Mouse (Mus musculus): Measurements from ENCODE around the gene Krtdap. TPM values are rescaled to one million over a fixed set of nuclear protein-coding genes. Genes with fewer than 3 reads are reported as not detected.

The Krtdap gene
- polyA plus RNA-seq, 1 experiment from 2014 or later, result 3.8 TPM

Other genes with a start within 250 kb of the Krtdap start
- gene Hspb6, start 235.7 kb upstream of the Krtdap start, polyA plus RNA-seq (2015; fragmentation: Nextera tagmentation; extraction: Ambion mirVana), result 155 and 176 TPM in 2 replicates
- 8.0 and 9.4 TPM in 2 replicates for gene Proser3, start 235.6 kb upstream of the Krtdap start, polyA plus RNA-seq (2015; fragmentation: Nextera tagmentation; extraction: Ambion mirVana)
- gene Lin37, start 228.1 kb upstream of the Krtdap start, polyA plus RNA-seq (2015; fragmentation: Nextera tagmentation; extraction: Ambion mirVana), result 32.7 and 33.1 TPM in 2 replicates
- 90.0 and 97.8 TPM in 2 replicates for gene U2af1l4, start 224.6 kb upstream of the Krtdap start, polyA plus RNA-seq (2015; fragmentation: Nextera tagmentation; extraction: Ambion mirVana)
- 8.4 and 10.8 TPM in 2 replicates for gene Gm49396, start 224.6 kb upstream of the Krtdap start, polyA plus RNA-seq (2015; fragmentation: Nextera tagmentation; extraction: Ambion mirVana)
- gene Psenen, start 224.3 kb upstream of the Krtdap start, polyA plus RNA-seq (2015; fragmentation: Nextera tagmentation; extraction: Ambion mirVana), result 104 and 106 TPM in 2 replicates
- gene Igflr1, start 222.5 kb upstream of the Krtdap start, polyA plus RNA-seq (2015; fragmentation: Nextera tagmentation; extraction: Ambion mirVana), result 3.7 and 4.0 TPM in 2 replicates
- gene Kmt2b, start 199.2 kb upstream of the Krtdap start, polyA plus RNA-seq (2015; fragmentation: Nextera tagmentation; extraction: Ambion mirVana), result 4.2 and 4.4 TPM in 2 replicates
- gene Zbtb32, start 189.0 kb upstream of the Krtdap start, polyA plus RNA-seq (2015; fragmentation: Nextera tagmentation; extraction: Ambion mirVana), result 0.14 and 0.23 TPM in 2 replicates
- gene Upk1a, start 175.0 kb upstream of the Krtdap start, polyA plus RNA-seq (2015; fragmentation: Nextera tagmentation; extraction: Ambion mirVana), result 0.43 and 1.4 TPM in 2 replicates
- gene Cox6b1, start 161.7 kb upstream of the Krtdap start, polyA plus RNA-seq (2015; fragmentation: Nextera tagmentation; extraction: Ambion mirVana), result 1,740 and 2,396 TPM in 2 replicates
- gene Etv2, start 152.0 kb upstream of the Krtdap start, polyA plus RNA-seq (2015; fragmentation: Nextera tagmentation; extraction: Ambion mirVana), result not detected in 2 replicates
- 73.7 and 92.8 TPM in 2 replicates for gene Rbm42, start 137.6 kb upstream of the Krtdap start, polyA plus RNA-seq (2015; fragmentation: Nextera tagmentation; extraction: Ambion mirVana)
- gene Haus5, start 122.9 kb upstream of the Krtdap start, polyA plus RNA-seq (2015; fragmentation: Nextera tagmentation; extraction: Ambion mirVana), result 23.4 and 33.8 TPM in 2 replicates
- gene Pmis2, start 116.3 kb upstream of the Krtdap start, polyA plus RNA-seq (2015; fragmentation: Nextera tagmentation; extraction: Ambion mirVana), result not detected in 2 replicates
- gene 2200002J24Rik, start 89.0 kb upstream of the Krtdap start, polyA plus RNA-seq (2015; fragmentation: Nextera tagmentation; extraction: Ambion mirVana), result 1.0 and 1.4 TPM in 2 replicates
- 0.37 and 0.62 TPM in 2 replicates for gene Atp4a, start 75.7 kb upstream of the Krtdap start, polyA plus RNA-seq (2015; fragmentation: Nextera tagmentation; extraction: Ambion mirVana)
- gene Tmem147, start 58.4 kb upstream of the Krtdap start, polyA plus RNA-seq (2015; fragmentation: Nextera tagmentation; extraction: Ambion mirVana), result 167 and 172 TPM in 2 replicates
- 0.13 TPM in 1 of 2 replicates, not detected in the other for gene Gapdhs, start 44.2 kb upstream of the Krtdap start, polyA plus RNA-seq (2015; fragmentation: Nextera tagmentation; extraction: Ambion mirVana)
- gene Sbsn, start 36.4 kb upstream of the Krtdap start, polyA plus RNA-seq (2015; fragmentation: Nextera tagmentation; extraction: Ambion mirVana), result 1.2 and 1.5 TPM in 2 replicates
- gene Dmkn, start 24.1 kb upstream of the Krtdap start, polyA plus RNA-seq (2015; fragmentation: Nextera tagmentation; extraction: Ambion mirVana), result 2.8 and 3.6 TPM in 2 replicates
- gene Ffar2, start 35.9 kb downstream of the Krtdap start, polyA plus RNA-seq (2015; fragmentation: Nextera tagmentation; extraction: Ambion mirVana), result 0.20 and 0.44 TPM in 2 replicates
- 0.15 TPM in 1 of 2 replicates, not detected in the other for gene Ffar3, start 68.3 kb downstream of the Krtdap start, polyA plus RNA-seq (2015; fragmentation: Nextera tagmentation; extraction: Ambion mirVana)
- gene Ffar1, start 73.7 kb downstream of the Krtdap start, polyA plus RNA-seq (2015; fragmentation: Nextera tagmentation; extraction: Ambion mirVana), result not detected in 2 replicates
- 0.06 TPM in 1 of 2 replicates, not detected in the other for gene Cd22, start 92.4 kb downstream of the Krtdap start, polyA plus RNA-seq (2015; fragmentation: Nextera tagmentation; extraction: Ambion mirVana)
- 0.14 and 0.29 TPM in 2 replicates for gene Mag, start 127.0 kb downstream of the Krtdap start, polyA plus RNA-seq (2015; fragmentation: Nextera tagmentation; extraction: Ambion mirVana)
- gene Hamp2, start 136.8 kb downstream of the Krtdap start, polyA plus RNA-seq (2015; fragmentation: Nextera tagmentation; extraction: Ambion mirVana), result not detected in 2 replicates
- not detected in 2 replicates for gene Hamp, start 156.1 kb downstream of the Krtdap start, polyA plus RNA-seq (2015; fragmentation: Nextera tagmentation; extraction: Ambion mirVana)
- 13.1 and 16.2 TPM in 2 replicates for gene Usf2, start 168.9 kb downstream of the Krtdap start, polyA plus RNA-seq (2015; fragmentation: Nextera tagmentation; extraction: Ambion mirVana)
- gene Lsr, start 185.6 kb downstream of the Krtdap start, polyA plus RNA-seq (2015; fragmentation: Nextera tagmentation; extraction: Ambion mirVana), result 7.0 and 18.9 TPM in 2 replicates
- 0.54 and 0.86 TPM in 2 replicates for gene Fam187b, start 185.9 kb downstream of the Krtdap start, polyA plus RNA-seq (2015; fragmentation: Nextera tagmentation; extraction: Ambion mirVana)

Measured in heart, embryonic 15.5 days (tissue).